Mouse (Mus musculus): ENCODE data around the gene Slc24a4.

DNA sequence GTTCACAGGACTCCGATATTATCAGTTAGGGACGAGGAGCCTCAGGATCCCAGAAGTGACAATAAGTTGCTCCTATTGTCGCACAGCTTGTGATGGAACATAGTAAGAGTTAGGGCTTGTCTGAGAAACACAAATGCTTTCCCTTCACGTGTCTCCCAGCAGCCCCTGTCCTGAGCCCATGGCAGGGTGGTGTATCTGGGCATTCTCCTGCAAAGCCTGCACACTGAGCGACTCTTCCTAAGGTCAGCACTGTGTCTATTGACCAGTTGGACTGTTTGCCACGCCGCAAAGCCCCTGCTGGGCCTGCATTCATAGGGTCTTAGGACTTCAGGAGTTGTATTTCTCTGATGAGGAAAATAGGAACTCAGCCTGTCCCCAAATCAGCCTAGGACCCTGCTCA lies 15.6 kb upstream of the Slc24a4 start:
- TF ChIP-seq EP300 (IDR thresholded peaks at IDR 0.05; ENCODE audit: insufficient read depth, low read depth, low read length) (no peak), CTCF (IDR thresholded peaks at IDR 0.05) (no peak), POLR2A (IDR thresholded peaks at IDR 0.05; ENCODE audit: insufficient read depth, low read depth, low read length) (no peak)
